Mouse (Mus musculus) kidney, postnatal 25 days (tissue): Measurements from ENCODE around the gene Ccr10.

Experiments used
- DNase-seq, 2 experiments: peaks; one replicate each; pipeline ENCODE4 v3.0.0; 2021; ENCODE audit warnings: mixed read lengths in 2 of 2

Ccr10 gene

GRCm38 (mm10) chr11:101174851-101175628 lies at the start of gene Ccr10:
Ccr10 (minus strand) TSS chr11:101175443.
- DNase-seq, result no peak

GRCm38 (mm10) chr11:101224337-101224736 lies 49.1 kb upstream of the Ccr10 start:
- DNase-seq, result no peak

DNA sequence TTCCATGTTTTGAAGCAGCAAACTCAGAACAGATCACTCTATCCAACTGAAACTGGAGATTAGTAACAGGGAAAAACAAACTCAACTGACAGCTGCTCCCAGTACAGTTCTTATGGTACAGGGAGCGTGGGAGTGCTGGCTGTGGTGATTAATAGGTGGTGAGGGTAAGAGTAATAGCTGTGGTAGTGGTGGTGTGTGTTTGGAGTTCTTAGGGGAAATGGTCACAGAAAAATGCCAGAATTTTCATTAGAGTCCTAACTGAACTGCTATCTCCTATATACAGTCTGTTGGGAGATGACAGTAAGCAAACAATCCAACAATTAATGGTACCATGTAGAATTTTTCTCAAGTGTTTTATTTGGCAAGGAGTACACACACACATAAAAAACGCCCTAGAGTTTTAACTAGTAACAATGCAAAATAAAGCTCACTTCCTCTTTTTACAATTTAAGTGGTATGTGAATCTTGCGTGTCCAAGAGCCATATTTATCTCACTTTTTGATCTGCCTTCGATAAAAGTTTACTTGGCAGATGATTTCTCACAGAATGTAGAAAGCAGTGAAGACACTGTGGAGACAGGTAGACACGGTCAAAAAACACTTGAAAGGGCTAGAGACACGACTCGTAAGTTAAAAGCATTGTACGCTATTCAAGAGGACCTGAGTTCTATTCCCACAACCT lies 46.2 kb upstream of the Ccr10 start:
- no peak for DNase-seq

- DNase-seq, result no peak
Measured at GRCm38 (mm10) chr11:101220853-101221252, 45.6 kb upstream of the Ccr10 start.

- peak in 1 of 2 experiments; percentile 35 for DNase-seq
Measured at GRCm38 (mm10) chr11:101218436-101219055, 43.3 kb upstream of the Ccr10 start.

DNA sequence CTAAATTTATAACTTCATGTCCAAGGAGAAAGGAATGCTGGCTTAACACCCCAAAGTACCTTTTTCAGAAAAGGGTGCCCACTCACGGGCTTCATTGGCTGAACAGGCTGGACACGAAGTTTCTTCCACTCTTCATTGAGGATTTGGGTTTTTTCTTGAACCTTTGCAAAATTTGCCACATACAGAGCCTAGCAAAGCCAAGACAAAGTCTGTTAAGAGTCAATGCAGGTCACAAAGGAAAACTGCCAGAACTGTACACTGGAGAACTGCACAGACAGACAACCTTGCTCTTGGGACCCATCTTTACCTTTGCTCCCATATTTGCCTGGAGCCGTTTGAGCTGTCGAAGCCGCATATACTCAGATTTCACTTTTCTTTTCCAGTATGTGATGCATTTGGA lies 41.7 kb upstream of the Ccr10 start:
- DNase-seq, result no peak

- DNase-seq, result peak in 1 of 2 experiments; percentile 48
Measured at GRCm38 (mm10) chr11:101211970-101212369, 36.7 kb upstream of the Ccr10 start.

DNA sequence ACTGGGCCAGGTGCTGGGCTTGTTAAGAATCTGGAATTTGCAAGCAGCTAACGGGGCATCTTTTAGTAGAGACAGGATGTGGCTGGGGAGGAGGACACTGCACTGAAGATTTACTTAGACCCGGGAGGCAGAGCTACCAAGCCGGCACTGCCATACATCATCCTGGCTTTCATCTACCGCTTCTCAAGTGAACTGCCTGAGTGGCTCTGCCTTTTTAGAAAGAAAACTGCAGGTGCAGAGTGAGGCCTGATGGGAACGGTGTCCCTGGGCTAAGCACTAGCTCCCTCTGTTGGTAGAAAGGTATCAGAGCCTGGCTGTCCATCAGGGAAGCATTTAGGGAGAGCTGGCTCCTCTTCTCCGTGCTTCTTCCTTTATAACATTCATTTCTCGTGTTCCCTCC lies 25.7 kb upstream of the Ccr10 start:
- no peak for DNase-seq

DNA sequence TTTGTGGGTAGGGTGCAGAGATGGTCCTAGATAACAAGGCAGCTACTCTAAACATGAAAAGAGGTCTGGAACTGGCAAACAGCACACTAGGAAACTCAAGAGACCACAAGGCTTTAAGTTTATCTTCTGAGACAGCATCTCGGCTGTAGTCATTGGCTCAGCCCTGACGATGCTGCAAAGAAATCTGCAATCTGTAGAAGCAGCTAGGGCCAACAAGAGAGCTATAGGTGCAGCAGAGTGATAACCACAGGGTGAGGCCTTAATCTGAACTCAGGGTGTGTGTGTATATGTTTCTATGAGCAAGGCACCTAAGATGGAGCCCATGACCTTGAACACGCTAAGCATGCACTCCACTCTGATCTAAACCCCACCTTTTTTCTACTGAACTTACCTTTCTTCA lies 24.3 kb upstream of the Ccr10 start:
- no peak for DNase-seq

- no peak for DNase-seq
Measured at GRCm38 (mm10) chr11:101196175-101196574, 20.9 kb upstream of the Ccr10 start.

DNA sequence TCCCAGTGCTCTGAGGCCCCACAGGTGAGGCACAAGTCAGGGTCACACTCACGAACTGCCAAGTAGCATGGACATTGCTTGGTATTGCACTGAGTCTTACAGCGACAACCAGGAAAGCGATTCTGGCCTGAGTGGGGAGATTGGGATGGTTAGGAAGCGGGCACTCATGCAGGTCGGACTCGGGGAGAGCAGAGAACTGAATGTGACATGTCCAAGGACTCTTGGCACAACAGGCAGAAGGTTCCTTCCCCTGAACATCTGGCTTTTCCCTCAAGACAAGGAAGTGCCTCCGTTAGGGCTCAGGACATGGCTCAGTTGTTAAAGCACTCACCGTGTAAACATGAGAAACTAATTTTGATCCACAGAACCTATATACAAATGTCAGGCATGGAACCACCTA lies 20.3 kb upstream of the Ccr10 start:
- no peak for DNase-seq

- no peak for DNase-seq
Measured at GRCm38 (mm10) chr11:101195101-101195500, 19.9 kb upstream of the Ccr10 start.

DNA sequence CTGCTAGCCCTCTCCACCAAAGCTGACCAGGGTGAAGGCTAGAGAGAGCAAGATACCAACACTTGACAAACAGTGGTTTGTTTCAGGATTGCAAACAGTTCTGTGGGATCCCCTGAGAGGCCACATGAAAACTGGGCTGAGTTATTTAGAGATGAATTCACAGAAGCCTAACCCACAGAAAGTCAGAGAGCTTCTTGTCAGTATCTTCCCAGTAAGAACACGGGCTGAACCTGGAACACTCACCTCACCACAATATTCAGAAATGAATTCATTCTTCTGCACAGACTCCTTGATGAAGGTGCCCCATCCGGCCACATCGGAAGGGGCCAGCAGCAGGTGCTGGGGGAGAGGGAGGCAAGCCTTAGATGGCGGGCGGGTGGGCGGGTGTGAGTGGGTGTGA lies 19.4 kb upstream of the Ccr10 start:
- no peak for DNase-seq

DNA sequence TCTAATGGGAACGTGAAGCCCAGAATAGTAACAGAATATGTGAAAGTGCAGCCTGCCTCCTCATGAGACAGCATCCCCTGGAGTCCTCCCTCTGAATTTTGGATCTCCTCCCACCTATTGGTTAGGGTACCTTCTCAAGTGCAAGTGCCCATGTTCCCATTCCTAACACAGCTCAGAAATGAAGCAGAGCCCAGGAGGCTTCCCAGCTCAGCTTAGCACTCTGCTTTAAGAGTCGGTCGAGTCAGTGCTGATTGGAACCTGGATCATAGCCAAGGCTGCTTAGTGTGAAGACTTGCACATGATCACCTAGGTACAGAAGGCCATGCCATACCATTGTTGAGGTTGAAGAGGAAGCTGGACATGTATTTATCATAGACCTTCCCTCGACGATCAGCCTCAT lies 18.9 kb upstream of the Ccr10 start:
- no peak for DNase-seq

GRCm38 (mm10) chr11:101193076-101193475 lies 17.8 kb upstream of the Ccr10 start:
- no peak for DNase-seq

GRCm38 (mm10) chr11:101192646-101193045 lies 17.4 kb upstream of the Ccr10 start:
- no peak for DNase-seq

DNA sequence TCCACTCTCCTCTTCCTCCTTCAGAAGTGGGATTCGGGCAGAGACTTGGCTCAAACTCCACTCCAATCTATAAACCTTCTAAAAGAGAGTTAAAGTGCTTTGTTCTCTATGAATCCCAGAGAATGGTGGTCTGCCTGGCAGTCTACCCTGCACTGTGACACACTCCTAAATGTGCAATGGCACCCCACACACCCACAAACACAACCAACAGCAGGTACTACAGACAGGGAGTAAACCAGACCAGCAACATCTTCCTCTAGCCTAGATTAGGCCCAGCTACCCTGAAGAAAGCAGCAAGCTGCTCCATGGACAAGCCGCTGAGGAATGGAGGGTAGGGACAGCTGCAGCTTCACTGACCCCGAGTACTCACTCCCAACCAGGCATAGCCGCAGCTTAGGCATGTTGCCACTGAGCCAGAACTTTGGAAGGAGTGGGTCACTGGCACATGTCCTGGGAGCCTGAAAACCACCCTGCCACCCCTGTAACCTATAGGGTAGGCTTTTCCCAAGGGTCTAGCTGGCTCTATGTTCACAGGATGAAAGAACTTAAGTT lies 16.8 kb upstream of the Ccr10 start:
- DNase-seq, result no peak

- no peak for DNase-seq
Measured at GRCm38 (mm10) chr11:101190913-101191907, 16.0 kb upstream of the Ccr10 start.

DNA sequence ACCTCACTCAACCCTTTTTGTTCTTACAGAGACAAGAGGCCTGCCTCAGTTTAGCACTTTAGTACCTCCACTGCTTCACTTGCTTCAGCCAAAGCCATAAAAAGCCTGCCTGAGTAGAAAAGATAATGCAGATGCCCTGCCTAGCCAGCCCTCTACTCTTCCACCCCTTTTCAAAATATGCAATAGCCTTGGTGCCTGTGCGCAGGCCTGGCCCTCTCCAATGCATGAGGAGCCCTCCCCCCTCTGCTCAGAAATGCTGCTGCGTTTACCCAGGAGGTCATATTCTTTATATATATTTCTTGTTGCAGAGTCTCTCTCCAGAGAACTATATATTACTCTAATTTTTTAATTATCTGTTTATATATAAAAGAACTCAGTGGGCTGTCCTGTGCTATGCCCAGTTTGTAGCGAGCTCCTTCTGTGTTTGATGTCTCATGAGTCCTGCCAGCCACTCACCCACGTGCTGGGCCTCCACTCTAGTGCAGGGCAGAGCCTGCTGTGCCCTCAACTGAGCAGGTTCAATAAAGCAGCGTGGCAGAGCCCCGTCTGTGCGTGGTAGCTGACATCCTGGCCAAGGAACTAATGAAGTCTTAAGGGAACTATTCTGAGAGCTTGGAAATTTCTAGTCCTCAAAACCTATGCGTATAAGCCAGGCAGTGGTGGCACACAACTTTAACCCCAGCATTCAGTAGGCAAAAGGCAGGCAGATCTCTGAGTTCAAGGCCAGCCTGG lies 15.1 kb upstream of the Ccr10 start:
- no peak for DNase-seq

GRCm38 (mm10) chr11:101189495-101190180 lies 14.4 kb upstream of the Ccr10 start:
- DNase-seq, result peak; percentile 45 to 83
